Mouse (Mus musculus): Measurements from ENCODE around the gene Tmem235.

DNA sequence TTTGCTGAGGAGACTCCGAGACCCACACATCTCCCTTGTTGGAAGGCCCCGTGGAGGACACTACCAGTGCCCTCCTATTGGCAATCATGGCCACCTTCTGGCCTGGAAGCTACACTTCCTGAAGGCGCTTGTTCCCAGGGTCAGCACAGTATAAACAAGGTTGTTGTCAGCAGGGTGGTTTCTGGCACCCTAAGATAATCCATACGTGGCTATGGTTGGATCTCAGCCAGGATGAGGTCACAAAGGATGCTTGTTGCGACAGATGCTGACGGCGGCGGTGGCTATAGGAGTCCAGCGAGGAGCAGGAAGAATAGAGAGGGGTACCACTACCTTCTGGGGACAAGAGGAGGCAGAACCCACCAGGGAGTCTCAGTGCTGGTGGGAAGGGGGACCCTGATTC lies 30.2 kb upstream of the Tmem235 start:
- no peak for TF ChIP-seq POLR2A (IDR thresholded peaks at IDR 0.05; ENCODE audit: insufficient read length, low read depth)
- no peak for TF ChIP-seq MYOG (IDR thresholded peaks at IDR 0.05; ENCODE audit: control insufficient read depth in 1 of 3, insufficient read depth in 1 of 3, insufficient read length in 2 of 3, low read depth in 2 of 3)
- TF ChIP-seq MYOD1 (IDR thresholded peaks at IDR 0.05; ENCODE audit: control insufficient read depth in 1 of 3, insufficient read length in 2 of 3, low read depth in 2 of 3) = no peak
- TF ChIP-seq USF1 (IDR thresholded peaks at IDR 0.05; ENCODE audit: low read depth) = no peak
- TF ChIP-seq E2F4 (IDR thresholded peaks at IDR 0.05; ENCODE audit: insufficient read depth) = no peak
- TF ChIP-seq POLR2AphosphoS2 (IDR thresholded peaks at IDR 0.05; ENCODE audit: insufficient read length, low read depth) = no peak
- TF ChIP-seq CEBPB (IDR thresholded peaks at IDR 0.05; ENCODE audit: insufficient read depth, poor library complexity, severe bottlenecking) = no peak

All from myocyte (in vitro differentiated cells).